Mouse (Mus musculus): ENCODE measurements around the gene Scaf1. TPM values are rescaled to one million over a fixed set of nuclear protein-coding genes. Genes with fewer than 3 reads are reported as not detected.

Gene Scaf1
- 47.8 and 50.6 TPM in 2 replicates for polyA plus RNA-seq (2016; fragmentation: Nextera tagmentation; extraction: Ambion mirVana)

GRCm38 (mm10) chr7:45015957-45016612 lies at the start of gene Scaf1:
Gene Scaf1, minus strand, starts transcription at chr7:45016363.
- peaks cover 5% of the 10 kb centered on the region; the same call in 1 of the 2 replicates for H3K27me3 ChIP-seq (ENCODE audit: low read depth, poor library complexity, severe bottlenecking)
- H3K9me3 ChIP-seq (replicated peaks) = no peaks in the 10 kb centered on the region
- peak; percentile 99 for DNase-seq (ENCODE audit: low spot score)
- peak within 1 kb of the TSS; percentile 99 for H3K4me3 ChIP-seq
- WGBS = 1% methylated on average over 69 of the region's 69 CpGs
- peaks cover 54% of the 10 kb centered on the region for H3K4me1 ChIP-seq
- peak within 1 kb of the TSS; percentile 96 for H3K27ac ChIP-seq
- peaks cover 31% of the 10 kb centered on the region for H3K36me3 ChIP-seq

GRCm38 (mm10) chr7:45062239-45062835 lies 46.2 kb upstream of the Scaf1 start, which contains the start of the genes Nosip and Prrg2:
Gene Nosip, plus strand, starts transcription at chr7:45062429.
Gene Prrg2, minus strand, starts transcription at chr7:45062677.
- Histone ChIP-seq H3K9me3 (replicated peaks) (no peaks in the 10 kb centered on the region), H3K27me3 (ENCODE audit: low read depth, poor library complexity, severe bottlenecking) (no peaks in the 10 kb centered on the region)
- 0% methylated on average over 31 of the region's 31 CpGs for WGBS

GRCm38 (mm10) chr7:45061532-45062075 lies 45.4 kb upstream of the Scaf1 start:
- DNase-seq (ENCODE audit: low spot score) = no peak
- H3K27ac ChIP-seq = peak overlapping the region; percentile 89

More at GRCm38 (mm10) chr7:45062239-45062835, 46.2 kb upstream of the Scaf1 start, which contains the start of the genes Nosip and Prrg2:
- peak within 1 kb of the TSS; percentile 70 for H3K4me3 ChIP-seq
- H3K27ac ChIP-seq = peak within 1 kb of the TSS; percentile 89
- 0 out of 2 replicates have a peak, but pooled peaks cover 5% of the 10 kb centered on the region for H3K36me3 ChIP-seq
- peaks cover 47% of the 10 kb centered on the region for H3K4me1 ChIP-seq
- DNase-seq (ENCODE audit: low spot score) = peak; percentile 95

GRCm38 (mm10) chr7:45060632-45061122 lies 44.5 kb upstream of the Scaf1 start:
- WGBS = 91% methylated on average over 6 of the region's 6 CpGs
- H3K9me3 ChIP-seq (replicated peaks) = no peaks in the 10 kb centered on the region
- H3K36me3 ChIP-seq = 0 out of 2 replicates have a peak, but pooled peaks cover 5% of the 10 kb centered on the region
- peak overlapping the region; percentile 74; the same call in 1 of the 2 replicates for H3K27ac ChIP-seq
- peaks cover 47% of the 10 kb centered on the region for H3K4me1 ChIP-seq
- peak overlapping the region; percentile 16; the same call in 1 of the 2 replicates for H3K4me3 ChIP-seq
- no peak for DNase-seq (ENCODE audit: low spot score)
- no peaks in the 10 kb centered on the region for H3K27me3 ChIP-seq (ENCODE audit: low read depth, poor library complexity, severe bottlenecking)

More at GRCm38 (mm10) chr7:45061532-45062075, 45.4 kb upstream of the Scaf1 start:
- no peaks in the 10 kb centered on the region for H3K9me3 ChIP-seq (replicated peaks)
- H3K4me1 ChIP-seq = peaks cover 47% of the 10 kb centered on the region
- no peaks in the 10 kb centered on the region for H3K27me3 ChIP-seq (ENCODE audit: low read depth, poor library complexity, severe bottlenecking)
- peak overlapping the region; percentile 70 for H3K4me3 ChIP-seq
- H3K36me3 ChIP-seq = 0 out of 2 replicates have a peak, but pooled peaks cover 5% of the 10 kb centered on the region
- WGBS = 18% methylated on average over 11 of the region's 11 CpGs

GRCm38 (mm10) chr7:45058607-45059571 lies 42.7 kb upstream of the Scaf1 start:
- peak overlapping the region; percentile 74 for H3K27ac ChIP-seq
- H3K4me1 ChIP-seq = peaks cover 54% of the 10 kb centered on the region
- peak; percentile 54 for DNase-seq (ENCODE audit: low spot score)
- H3K9me3 ChIP-seq (replicated peaks) = no peaks in the 10 kb centered on the region
- peak overlapping the region; percentile 14; the same call in 1 of the 2 replicates for H3K4me3 ChIP-seq
- WGBS = 76% methylated on average over 10 of the region's 10 CpGs
- 0 out of 2 replicates have a peak, but pooled peaks cover 5% of the 10 kb centered on the region for H3K36me3 ChIP-seq
- no peaks in the 10 kb centered on the region for H3K27me3 ChIP-seq (ENCODE audit: low read depth, poor library complexity, severe bottlenecking)

GRCm38 (mm10) chr7:45056972-45057348 lies 40.8 kb upstream of the Scaf1 start:
- DNase-seq (ENCODE audit: low spot score) = no peak
- peaks cover 53% of the 10 kb centered on the region for H3K4me1 ChIP-seq
- H3K27me3 ChIP-seq (ENCODE audit: low read depth, poor library complexity, severe bottlenecking) = no peaks in the 10 kb centered on the region
- no peak overlapping the region for H3K27ac ChIP-seq
- 0 out of 2 replicates have a peak, but pooled peaks cover 5% of the 10 kb centered on the region for H3K36me3 ChIP-seq
- no peaks in the 10 kb centered on the region for H3K9me3 ChIP-seq (replicated peaks)
- no peak overlapping the region for H3K4me3 ChIP-seq

GRCm38 (mm10) chr7:45056329-45056971 lies 40.3 kb upstream of the Scaf1 start:
- no peak overlapping the region for H3K27ac ChIP-seq

GRCm38 (mm10) chr7:45053931-45054510 lies 37.9 kb upstream of the Scaf1 start:
- WGBS = under 1% methylated on average over 33 of the region's 33 CpGs
- DNase-seq (ENCODE audit: low spot score) = peak; percentile 92
- Histone ChIP-seq H3K36me3 (peaks cover 30% of the 10 kb centered on the region), H3K4me1 (peaks cover 50% of the 10 kb centered on the region), H3K27ac (peak overlapping the region; percentile 99), H3K4me3 (peak overlapping the region; percentile 86), H3K27me3 (ENCODE audit: low read depth, poor library complexity, severe bottlenecking) (no peaks in the 10 kb centered on the region), H3K9me3 (replicated peaks) (no peaks in the 10 kb centered on the region)

More at GRCm38 (mm10) chr7:45056329-45056971, 40.3 kb upstream of the Scaf1 start:
- no peak overlapping the region for H3K4me3 ChIP-seq
- H3K36me3 ChIP-seq = 0 out of 2 replicates have a peak, but pooled peaks cover 5% of the 10 kb centered on the region
- peaks cover 55% of the 10 kb centered on the region for H3K4me1 ChIP-seq
- H3K27me3 ChIP-seq (ENCODE audit: low read depth, poor library complexity, severe bottlenecking) = no peaks in the 10 kb centered on the region
- no peak for DNase-seq (ENCODE audit: low spot score)
- WGBS = 70% methylated on average over 14 of the region's 14 CpGs
- H3K9me3 ChIP-seq (replicated peaks) = no peaks in the 10 kb centered on the region

- Histone ChIP-seq H3K27me3 (ENCODE audit: low read depth, poor library complexity, severe bottlenecking) (no peaks in the 10 kb centered on the region), H3K4me3 (peak overlapping the region; percentile 86), H3K9me3 (replicated peaks) (no peaks in the 10 kb centered on the region), H3K27ac (peak overlapping the region; percentile 99), H3K4me1 (peaks cover 44% of the 10 kb centered on the region), H3K36me3 (peaks cover 31% of the 10 kb centered on the region)
- under 1% methylated on average over 45 of the region's 59 CpGs for WGBS
- peak; percentile 88 for DNase-seq (ENCODE audit: low spot score)
Observed at GRCm38 (mm10) chr7:45053117-45053930, 37.2 kb upstream of the Scaf1 start.

GRCm38 (mm10) chr7:45052862-45053116 lies 36.6 kb upstream of the Scaf1 start, which contains the start of gene Prr12:
Gene Prr12, minus strand, starts transcription at chr7:45052881.
- Histone ChIP-seq H3K4me1 (peaks cover 44% of the 10 kb centered on the region), H3K36me3 (peaks cover 36% of the 10 kb centered on the region), H3K27me3 (ENCODE audit: low read depth, poor library complexity, severe bottlenecking) (no peaks in the 10 kb centered on the region), H3K9me3 (replicated peaks) (no peaks in the 10 kb centered on the region), H3K4me3 (peak within 1 kb of the TSS; percentile 86), H3K27ac (peak within 1 kb of the TSS; percentile 99)
- no peak for DNase-seq (ENCODE audit: low spot score)
- 0% methylated on average over 11 of the region's 18 CpGs for WGBS
